Mouse (Mus musculus) bone marrow macrophage, adult 2 months (primary cell): ENCODE data around the gene Snx9.

ENCODE experiments used
- CTCF ChIP-seq: IDR thresholded peaks from 2 replicates; pipeline ENCODE4 v1.5.1; 2012; ENCODE audit warnings: low read depth, mild to moderate bottlenecking, low read length, moderate library complexity
- POLR2A ChIP-seq: IDR thresholded peaks from 2 replicates; pipeline ENCODE4 v1.6.1; 2012; ENCODE audit warnings: mild to moderate bottlenecking, low read depth, low read length, borderline replicate concordance

DNA sequence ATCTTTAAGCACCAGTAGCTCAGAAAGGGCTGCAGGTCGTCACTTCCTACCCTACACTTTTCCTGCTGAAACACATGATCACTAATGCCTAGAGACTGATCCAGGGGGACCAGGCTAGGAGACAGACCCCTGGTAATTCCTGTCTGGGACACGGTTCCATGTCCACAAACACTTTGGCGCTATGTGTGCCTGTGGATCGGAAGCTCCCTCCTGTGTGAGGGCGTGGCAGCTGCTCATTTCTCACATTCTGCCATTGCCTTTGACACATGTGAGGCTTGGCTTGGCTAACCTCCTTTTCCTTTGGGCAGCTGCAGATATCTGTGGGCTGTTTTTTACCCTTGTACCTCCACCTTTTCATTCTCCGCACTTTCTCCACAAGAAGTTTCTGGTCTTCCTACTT is 22.0 kb upstream of the Snx9 start:
- TF ChIP-seq CTCF (no peak), POLR2A (no peak)
